Mouse (Mus musculus): ENCODE measurements around the gene Ccsap. TPM values are rescaled to one million over a fixed set of nuclear protein-coding genes. Genes with fewer than 3 reads are reported as not detected.

Ccsap gene
- polyA plus RNA-seq, 1 experiment from 2014 or later = 2.2 TPM

GRCm38 (mm10) chr8:123804586-123804985 is 55.4 kb downstream of the Ccsap start:
- no peak overlapping the region for H3K9ac ChIP-seq
- peaks cover 20% of the 10 kb centered on the region for H3K4me1 ChIP-seq (replicated peaks)
- H3K27ac ChIP-seq = no peak overlapping the region
- H3K36me3 ChIP-seq = no peaks in the 10 kb centered on the region
- H3K27me3 ChIP-seq = no peaks in the 10 kb centered on the region
- H3K4me2 ChIP-seq = no peak overlapping the region
- H3K4me3 ChIP-seq = no peak overlapping the region
- WGBS = 84% methylated on average over 7 of the region's 7 CpGs
- H3K9me3 ChIP-seq (replicated peaks) = no peaks in the 10 kb centered on the region
- ATAC-seq (replicated peaks; ENCODE audit: insufficient number of reproducible peaks, insufficient read depth, low FRiP score, low read depth) = no peak

- Histone ChIP-seq H3K27ac (no peak overlapping the region), H3K4me1 (replicated peaks) (peaks cover 20% of the 10 kb centered on the region), H3K4me3 (no peak overlapping the region), H3K27me3 (no peaks in the 10 kb centered on the region), H3K36me3 (no peaks in the 10 kb centered on the region), H3K9me3 (replicated peaks) (no peaks in the 10 kb centered on the region), H3K9ac (no peak overlapping the region), H3K4me2 (no peak overlapping the region)
- ATAC-seq (replicated peaks; ENCODE audit: insufficient number of reproducible peaks, insufficient read depth, low FRiP score, low read depth) = no peak
- WGBS = 85% methylated on average over 1 of the region's 1 CpGs
These were observed 56.4 kb downstream of the Ccsap start for GRCm38 (mm10) chr8:123803639-123804038.

- 82% methylated on average over 2 of the region's 2 CpGs for WGBS
- no peak overlapping the region for H3K4me2 ChIP-seq
- no peak for ATAC-seq (replicated peaks; ENCODE audit: insufficient number of reproducible peaks, insufficient read depth, low FRiP score, low read depth)
These were observed 58.5 kb downstream of the Ccsap start for GRCm38 (mm10) chr8:123801538-123801937.

GRCm38 (mm10) chr8:123800867-123801266 is 59.1 kb downstream of the Ccsap start:
- H3K27me3 ChIP-seq = no peaks in the 10 kb centered on the region
- H3K9me3 ChIP-seq (replicated peaks) = no peaks in the 10 kb centered on the region
- H3K27ac ChIP-seq = no peak overlapping the region
- no peak overlapping the region for H3K9ac ChIP-seq
- H3K36me3 ChIP-seq = no peaks in the 10 kb centered on the region
- WGBS = 92% methylated on average over 7 of the region's 7 CpGs
- no peak overlapping the region for H3K4me2 ChIP-seq
- peaks cover 6% of the 10 kb centered on the region for H3K4me1 ChIP-seq (replicated peaks)
- no peak overlapping the region for H3K4me3 ChIP-seq
- ATAC-seq (replicated peaks; ENCODE audit: insufficient number of reproducible peaks, insufficient read depth, low FRiP score, low read depth) = no peak

More at GRCm38 (mm10) chr8:123801538-123801937, 58.5 kb downstream of the Ccsap start:
- Histone ChIP-seq H3K36me3 (no peaks in the 10 kb centered on the region), H3K9ac (no peak overlapping the region), H3K4me3 (no peak overlapping the region), H3K27ac (no peak overlapping the region), H3K4me1 (replicated peaks) (peaks cover 9% of the 10 kb centered on the region), H3K9me3 (replicated peaks) (no peaks in the 10 kb centered on the region), H3K27me3 (no peaks in the 10 kb centered on the region)

- no peaks in the 10 kb centered on the region for H3K27me3 ChIP-seq
- H3K9me3 ChIP-seq (replicated peaks) = no peaks in the 10 kb centered on the region
- ATAC-seq (replicated peaks; ENCODE audit: insufficient number of reproducible peaks, insufficient read depth, low FRiP score, low read depth) = no peak
- H3K4me1 ChIP-seq (replicated peaks) = no peaks in the 10 kb centered on the region
- 60% methylated on average over 3 of the region's 3 CpGs for WGBS
- H3K27ac ChIP-seq = no peak overlapping the region
- H3K36me3 ChIP-seq = no peaks in the 10 kb centered on the region
- H3K4me3 ChIP-seq = no peak overlapping the region
- no peak overlapping the region for H3K9ac ChIP-seq
- no peak overlapping the region for H3K4me2 ChIP-seq
These were observed 60.1 kb downstream of the Ccsap start for GRCm38 (mm10) chr8:123799885-123800284.

- no peak for ATAC-seq (replicated peaks; ENCODE audit: insufficient number of reproducible peaks, insufficient read depth, low FRiP score, low read depth)
- no peak overlapping the region for H3K4me3 ChIP-seq
- H3K4me1 ChIP-seq (replicated peaks) = no peaks in the 10 kb centered on the region
These were observed 60.6 kb downstream of the Ccsap start for GRCm38 (mm10) chr8:123799434-123799833.

GRCm38 (mm10) chr8:123797928-123798327 is 62.1 kb downstream of the Ccsap start:
- Histone ChIP-seq H3K4me1 (replicated peaks) (no peaks in the 10 kb centered on the region), H3K9ac (no peak overlapping the region), H3K27me3 (no peaks in the 10 kb centered on the region), H3K4me3 (no peak overlapping the region), H3K9me3 (replicated peaks) (no peaks in the 10 kb centered on the region), H3K27ac (no peak overlapping the region), H3K4me2 (no peak overlapping the region), H3K36me3 (no peaks in the 10 kb centered on the region)
- no peak for ATAC-seq (replicated peaks; ENCODE audit: insufficient number of reproducible peaks, insufficient read depth, low FRiP score, low read depth)
- 75% methylated on average over 15 of the region's 15 CpGs for WGBS

More at GRCm38 (mm10) chr8:123799434-123799833, 60.6 kb downstream of the Ccsap start:
- H3K4me2 ChIP-seq = no peak overlapping the region
- no peaks in the 10 kb centered on the region for H3K27me3 ChIP-seq
- H3K36me3 ChIP-seq = no peaks in the 10 kb centered on the region
- 75% methylated on average over 6 of the region's 6 CpGs for WGBS
- no peak overlapping the region for H3K27ac ChIP-seq
- no peak overlapping the region for H3K9ac ChIP-seq
- H3K9me3 ChIP-seq (replicated peaks) = no peaks in the 10 kb centered on the region

GRCm38 (mm10) chr8:123796758-123797157 is 63.3 kb downstream of the Ccsap start:
- Histone ChIP-seq H3K9ac (no peak overlapping the region), H3K4me2 (no peak overlapping the region), H3K36me3 (no peaks in the 10 kb centered on the region), H3K4me1 (replicated peaks) (no peaks in the 10 kb centered on the region), H3K27me3 (no peaks in the 10 kb centered on the region), H3K27ac (no peak overlapping the region), H3K4me3 (no peak overlapping the region), H3K9me3 (replicated peaks) (no peaks in the 10 kb centered on the region)
- WGBS = 42% methylated on average over 4 of the region's 4 CpGs
- ATAC-seq (replicated peaks; ENCODE audit: insufficient number of reproducible peaks, insufficient read depth, low FRiP score, low read depth) = no peak

GRCm38 (mm10) chr8:123794766-123795165 is 65.2 kb downstream of the Ccsap start:
- Histone ChIP-seq H3K4me1 (replicated peaks) (no peaks in the 10 kb centered on the region), H3K4me3 (no peak overlapping the region), H3K27ac (no peak overlapping the region), H3K9ac (no peak overlapping the region), H3K4me2 (no peak overlapping the region), H3K9me3 (replicated peaks) (no peaks in the 10 kb centered on the region), H3K27me3 (peaks cover under 1% of the 10 kb centered on the region), H3K36me3 (no peaks in the 10 kb centered on the region)
- ATAC-seq (replicated peaks; ENCODE audit: insufficient number of reproducible peaks, insufficient read depth, low FRiP score, low read depth) = no peak
- WGBS = 73% methylated on average over 4 of the region's 4 CpGs

- Histone ChIP-seq H3K9me3 (replicated peaks) (no peaks in the 10 kb centered on the region), H3K36me3 (no peaks in the 10 kb centered on the region), H3K4me2 (no peak overlapping the region), H3K27ac (no peak overlapping the region), H3K4me3 (no peak overlapping the region), H3K9ac (no peak overlapping the region), H3K27me3 (peaks cover 8% of the 10 kb centered on the region), H3K4me1 (replicated peaks) (no peaks in the 10 kb centered on the region)
- 39% methylated on average over 10 of the region's 10 CpGs for WGBS
- no peak for ATAC-seq (replicated peaks; ENCODE audit: insufficient number of reproducible peaks, insufficient read depth, low FRiP score, low read depth)
These were observed 66.1 kb downstream of the Ccsap start for GRCm38 (mm10) chr8:123793900-123794299.

- Histone ChIP-seq H3K27me3 (peaks cover 8% of the 10 kb centered on the region), H3K4me1 (replicated peaks) (peaks cover 5% of the 10 kb centered on the region; the same call in 1 of the 2 replicates), H3K9ac (no peak overlapping the region), H3K4me3 (no peak overlapping the region), H3K36me3 (no peaks in the 10 kb centered on the region), H3K27ac (no peak overlapping the region), H3K4me2 (no peak overlapping the region), H3K9me3 (replicated peaks) (no peaks in the 10 kb centered on the region)
- ATAC-seq (replicated peaks; ENCODE audit: insufficient number of reproducible peaks, insufficient read depth, low FRiP score, low read depth) = no peak
- 81% methylated on average over 7 of the region's 7 CpGs for WGBS
These were observed 68.2 kb downstream of the Ccsap start for GRCm38 (mm10) chr8:123791845-123792225.

GRCm38 (mm10) chr8:123791101-123791844 is 68.7 kb downstream of the Ccsap start:
- Histone ChIP-seq H3K4me3 (no peak overlapping the region), H3K27ac (no peak overlapping the region), H3K9ac (no peak overlapping the region), H3K9me3 (replicated peaks) (no peaks in the 10 kb centered on the region), H3K36me3 (no peaks in the 10 kb centered on the region), H3K4me2 (no peak overlapping the region), H3K4me1 (replicated peaks) (peaks cover 5% of the 10 kb centered on the region; the same call in 1 of the 2 replicates), H3K27me3 (peaks cover 8% of the 10 kb centered on the region)
- 69% methylated on average over 16 of the region's 16 CpGs for WGBS
- no peak for ATAC-seq (replicated peaks; ENCODE audit: insufficient number of reproducible peaks, insufficient read depth, low FRiP score, low read depth)

All from heart, embryonic 15.5 days (tissue).